Mouse (Mus musculus) forebrain, embryonic 16.5 days (tissue): ENCODE data around the gene Spop. TPM values are rescaled to one million over a fixed set of nuclear protein-coding genes. Genes with fewer than 3 reads are reported as not detected.

ENCODE experiments used
- ATAC-seq: fragments of 200-750 bp; cut with Nextera tagmentation; 2 replicates; pipeline ENCODE4 v1.8.0; 2017; ENCODE audit warnings: mild to moderate bottlenecking, moderate library complexity
- H3K27ac ChIP-seq: fragments of 300-500 bp; sonication (generic); 2 replicates; pipeline ENCODE4 v1.5.1; 2014; ENCODE audit warnings: low read length, control low read depth
- H3K27me3 ChIP-seq: fragments of 300-500 bp; sonication (generic); replicated peaks from 2 replicates; pipeline ENCODE4 v1.6.1; 2014; ENCODE audit warnings: low read length; ENCODE audit not compliant: control insufficient read depth, insufficient read depth
- H3K36me3 ChIP-seq: fragments of 300-500 bp; sonication (generic); 2 replicates; pipeline ENCODE4 v1.6.1; 2014; ENCODE audit not compliant: control insufficient read depth, insufficient read depth
- H3K4me1 ChIP-seq: fragments of 300-500 bp; sonication (generic); replicated peaks from 2 replicates; pipeline ENCODE4 v1.6.1; 2014; ENCODE audit warnings: low read length; ENCODE audit not compliant: control insufficient read depth, insufficient read depth
- H3K4me2 ChIP-seq: fragments of 300-500 bp; sonication (generic); 2 replicates; pipeline ENCODE4 v1.6.1; 2014; ENCODE audit warnings: mild to moderate bottlenecking, low read length, control low read depth
- H3K4me3 ChIP-seq: fragments of 300-500 bp; sonication (generic); replicated peaks from 2 replicates; pipeline ENCODE4 v1.5.1; 2014; ENCODE audit warnings: mild to moderate bottlenecking, low read length, control low read depth
- H3K9ac ChIP-seq: fragments of 300-500 bp; sonication (generic); replicated peaks from 2 replicates; pipeline ENCODE4 v1.6.1; 2014; ENCODE audit warnings: low read depth, low read length, control low read depth
- H3K9me3 ChIP-seq: fragments of 300-500 bp; sonication (generic); 2 replicates; pipeline ENCODE4 v1.6.1; 2016; ENCODE audit warnings: low read length; ENCODE audit not compliant: control insufficient read depth
- WGBS: fragments of 180-500 bp; shearing (Covaris S2); extraction: QIAGEN DNeasy Blood & Tissue Kit; methylation state at CpG from one replicate; pipeline ENCODE4 v1.1.7; 2014; 5-methylcytosine and 5-hydroxymethylcytosine counted together
- polyA plus RNA-seq: library from polyadenylated mRNA; unstranded; fragments of >200 nt; fragmentation: Nextera tagmentation; extraction: Ambion mirVana; gene quantifications from 2 replicates; pipeline ENCODE4 v1.2.1, GENCODE M21; 2015

The Spop gene
- polyA plus RNA-seq, 1 experiment from 2014 or later, result 265 TPM

- Histone ChIP-seq H3K4me2 (no peak overlapping the region), H3K9ac (no peak overlapping the region), H3K9me3 (no peaks in the 10 kb centered on the region), H3K36me3 (no peaks in the 10 kb centered on the region), H3K4me1 (no peaks in the 10 kb centered on the region), H3K27ac (no peak overlapping the region), H3K27me3 (peaks cover 6% of the 10 kb centered on the region; the same call in 1 of the 2 replicates), H3K4me3 (no peak overlapping the region)
- no peak for ATAC-seq
- WGBS, result 75% methylated on average over 5 of the region's 5 CpGs
Measured at GRCm38 (mm10) chr11:95507785-95508184, 93.9 kb downstream of the Spop start.

GRCm38 (mm10) chr11:95508211-95508926, 94.5 kb downstream of the Spop start:
- ATAC-seq, result no peak
- Histone ChIP-seq H3K4me1 (peaks cover 3% of the 10 kb centered on the region), H3K9me3 (no peaks in the 10 kb centered on the region), H3K9ac (no peak overlapping the region), H3K27me3 (peaks cover 12% of the 10 kb centered on the region; the same call in 1 of the 2 replicates), H3K36me3 (no peaks in the 10 kb centered on the region), H3K27ac (no peak overlapping the region), H3K4me3 (no peak overlapping the region), H3K4me2 (no peak overlapping the region)
- WGBS, result 51% methylated on average over 13 of the region's 13 CpGs

- Histone ChIP-seq H3K27ac (no peak overlapping the region), H3K4me1 (peaks cover 11% of the 10 kb centered on the region), H3K9ac (no peak overlapping the region), H3K4me3 (no peak overlapping the region), H3K36me3 (no peaks in the 10 kb centered on the region), H3K4me2 (no peak overlapping the region), H3K9me3 (no peaks in the 10 kb centered on the region), H3K27me3 (peaks cover 18% of the 10 kb centered on the region)
- 75% methylated on average over 6 of the region's 6 CpGs for WGBS
- no peak for ATAC-seq
Measured at GRCm38 (mm10) chr11:95509126-95509717, 95.3 kb downstream of the Spop start.

- peaks cover 21% of the 10 kb centered on the region for H3K27me3 ChIP-seq
- H3K9me3 ChIP-seq, result no peaks in the 10 kb centered on the region
- no peak overlapping the region for H3K4me3 ChIP-seq
- no peak overlapping the region for H3K9ac ChIP-seq
- peaks cover 25% of the 10 kb centered on the region for H3K4me1 ChIP-seq
- no peak overlapping the region for H3K27ac ChIP-seq
- ATAC-seq, result no peak
- H3K36me3 ChIP-seq, result no peaks in the 10 kb centered on the region
- H3K4me2 ChIP-seq, result no peak overlapping the region
- WGBS, result 93% methylated on average over 12 of the region's 12 CpGs
Measured at GRCm38 (mm10) chr11:95510631-95511030, 96.8 kb downstream of the Spop start.

GRCm38 (mm10) chr11:95511919-95512318, 98.0 kb downstream of the Spop start:
- no peak overlapping the region for H3K27ac ChIP-seq
- peaks cover 21% of the 10 kb centered on the region for H3K27me3 ChIP-seq
- H3K4me2 ChIP-seq, result peak overlapping the region; percentile 89
- H3K36me3 ChIP-seq, result no peaks in the 10 kb centered on the region
- 75% methylated on average over 1 of the region's 1 CpGs for WGBS
- H3K9me3 ChIP-seq, result no peaks in the 10 kb centered on the region
- H3K4me3 ChIP-seq, result no peak overlapping the region; the same call in 1 of the 2 replicates
- ATAC-seq, result no peak
- no peak overlapping the region for H3K9ac ChIP-seq
- peaks cover 37% of the 10 kb centered on the region for H3K4me1 ChIP-seq

- peaks cover 41% of the 10 kb centered on the region for H3K4me1 ChIP-seq
- peak overlapping the region; percentile 55 for H3K4me3 ChIP-seq
- WGBS, result 72% methylated on average over 6 of the region's 6 CpGs
- H3K4me2 ChIP-seq, result peak overlapping the region; percentile 89
- H3K36me3 ChIP-seq, result no peaks in the 10 kb centered on the region
- H3K9me3 ChIP-seq, result no peaks in the 10 kb centered on the region
- no peak for ATAC-seq
- peaks cover 21% of the 10 kb centered on the region for H3K27me3 ChIP-seq
- no peak overlapping the region for H3K27ac ChIP-seq
- H3K9ac ChIP-seq, result no peak overlapping the region
Measured at GRCm38 (mm10) chr11:95512383-95512782, 98.5 kb downstream of the Spop start.

- Histone ChIP-seq H3K27ac (peak overlapping the region; percentile 53), H3K27me3 (peaks cover 21% of the 10 kb centered on the region), H3K4me3 (peak overlapping the region; percentile 55), H3K4me2 (peak overlapping the region; percentile 89), H3K36me3 (no peaks in the 10 kb centered on the region), H3K4me1 (peaks cover 42% of the 10 kb centered on the region), H3K9me3 (no peaks in the 10 kb centered on the region), H3K9ac (peak overlapping the region; percentile 69)
- peak; percentile 13; the same call in 1 of the 2 replicates for ATAC-seq
- under 1% methylated on average over 61 of the region's 66 CpGs for WGBS
Measured at GRCm38 (mm10) chr11:95513461-95514297, 99.8 kb downstream of the Spop start.

GRCm38 (mm10) chr11:95514298-95514861, 100.5 kb downstream of the Spop start, which contains the start of gene Nxph3:
Nxph3 (minus strand) TSS chr11:95514570.
- H3K36me3 ChIP-seq, result no peaks in the 10 kb centered on the region
- peak within 1 kb of the TSS; percentile 89 for H3K4me2 ChIP-seq
- H3K4me3 ChIP-seq, result peak within 1 kb of the TSS; percentile 55
- ATAC-seq, result peak; percentile 39
- 1% methylated on average over 55 of the region's 66 CpGs for WGBS
- H3K4me1 ChIP-seq, result peaks cover 42% of the 10 kb centered on the region
- peak within 1 kb of the TSS; percentile 71 for H3K27ac ChIP-seq
- peaks cover 21% of the 10 kb centered on the region for H3K27me3 ChIP-seq
- no peaks in the 10 kb centered on the region for H3K9me3 ChIP-seq
- peak within 1 kb of the TSS; percentile 69 for H3K9ac ChIP-seq
